Mouse (Mus musculus) layer of hippocampus, postnatal 36 days (tissue): ENCODE measurements at regions not wholly inside any gene's neighbourhood (a gene's known extent, or its start where the extent isn't known, plus 50 kb on each side); places are given as distances from the start of the nearest gene placed in this dataset.
"Not testable (repeated sequence)": the region's sequence is repeated elsewhere in the genome, so short reads cannot be mapped to it uniquely, and the experiment has no call there.

Experiments used
- DNase-seq, 2 experiments: peaks; one replicate each; pipeline ENCODE4 v3.0.0; 2022

- no peak for DNase-seq
These were observed 86.5 kb downstream of the Phlda1 start for GRCm38 (mm10) chr10:111592416-111593149.

GRCm38 (mm10) chr10:111593280-111593679 is 87.2 kb downstream of the Phlda1 start:
- DNase-seq: no peak

DNA sequence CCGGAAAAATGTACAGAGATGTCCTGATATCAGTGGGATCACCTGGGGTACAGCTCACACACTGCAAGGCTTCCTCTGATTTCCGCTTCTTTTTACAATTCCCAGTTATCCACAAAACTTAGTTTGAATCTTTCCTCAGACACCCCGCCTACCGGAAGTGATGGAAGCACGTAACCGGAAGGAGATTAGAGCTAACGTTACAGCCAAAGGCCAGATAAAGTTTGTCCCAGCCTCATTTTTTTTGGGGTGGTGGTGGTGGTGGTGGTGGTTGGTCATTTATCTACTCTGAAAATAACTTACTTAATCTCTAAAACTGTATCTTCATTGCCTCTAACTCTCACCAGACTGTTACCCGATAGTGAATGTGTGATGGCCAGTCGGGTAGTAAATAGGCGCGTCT is 88.1 kb downstream of the Phlda1 start:
- no peak for DNase-seq

DNA sequence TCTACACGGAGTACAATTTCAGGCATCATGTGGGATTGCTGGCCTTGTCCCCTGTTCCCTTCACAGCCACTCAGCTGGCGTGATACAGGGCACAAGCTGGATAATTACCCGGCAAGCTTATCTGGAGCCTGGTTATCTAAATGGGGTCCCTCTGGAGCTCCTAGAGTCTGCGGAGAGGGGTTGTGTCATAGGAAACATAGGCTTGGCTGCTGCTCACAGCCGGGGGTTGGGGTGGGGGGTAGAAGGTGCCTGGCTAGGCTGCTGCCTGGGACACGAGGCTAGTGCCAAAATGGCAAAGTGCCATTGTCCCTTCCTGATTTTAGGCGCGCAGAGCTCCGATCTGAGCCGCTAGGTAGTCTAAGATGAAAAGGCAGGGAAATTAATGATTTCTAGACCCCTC is 88.6 kb downstream of the Phlda1 start:
- DNase-seq: no peak

- DNase-seq: no peak
These were observed 89.5 kb downstream of the Phlda1 start for GRCm38 (mm10) chr10:111595513-111595995.

DNA sequence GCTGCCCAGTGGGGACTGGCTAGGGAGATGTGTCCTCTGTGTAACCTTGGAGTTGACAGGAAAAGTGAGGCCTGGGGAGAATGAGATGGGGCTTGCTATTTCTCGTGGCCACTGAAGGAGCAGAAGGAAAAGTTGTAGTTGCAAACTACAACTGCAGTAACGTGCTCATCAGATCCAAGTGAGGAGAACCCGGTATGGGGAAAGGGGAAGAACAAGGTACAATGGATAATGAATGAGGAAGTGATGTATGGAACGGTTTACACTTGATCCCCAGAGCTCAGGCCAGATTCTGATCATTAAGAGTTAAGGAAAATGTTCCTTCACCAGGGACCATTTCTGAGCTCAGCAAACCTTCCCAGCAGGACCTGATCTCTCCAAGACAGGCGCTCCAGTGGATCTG is 92.6 kb downstream of the Phlda1 start:
- DNase-seq: no peak

DNA sequence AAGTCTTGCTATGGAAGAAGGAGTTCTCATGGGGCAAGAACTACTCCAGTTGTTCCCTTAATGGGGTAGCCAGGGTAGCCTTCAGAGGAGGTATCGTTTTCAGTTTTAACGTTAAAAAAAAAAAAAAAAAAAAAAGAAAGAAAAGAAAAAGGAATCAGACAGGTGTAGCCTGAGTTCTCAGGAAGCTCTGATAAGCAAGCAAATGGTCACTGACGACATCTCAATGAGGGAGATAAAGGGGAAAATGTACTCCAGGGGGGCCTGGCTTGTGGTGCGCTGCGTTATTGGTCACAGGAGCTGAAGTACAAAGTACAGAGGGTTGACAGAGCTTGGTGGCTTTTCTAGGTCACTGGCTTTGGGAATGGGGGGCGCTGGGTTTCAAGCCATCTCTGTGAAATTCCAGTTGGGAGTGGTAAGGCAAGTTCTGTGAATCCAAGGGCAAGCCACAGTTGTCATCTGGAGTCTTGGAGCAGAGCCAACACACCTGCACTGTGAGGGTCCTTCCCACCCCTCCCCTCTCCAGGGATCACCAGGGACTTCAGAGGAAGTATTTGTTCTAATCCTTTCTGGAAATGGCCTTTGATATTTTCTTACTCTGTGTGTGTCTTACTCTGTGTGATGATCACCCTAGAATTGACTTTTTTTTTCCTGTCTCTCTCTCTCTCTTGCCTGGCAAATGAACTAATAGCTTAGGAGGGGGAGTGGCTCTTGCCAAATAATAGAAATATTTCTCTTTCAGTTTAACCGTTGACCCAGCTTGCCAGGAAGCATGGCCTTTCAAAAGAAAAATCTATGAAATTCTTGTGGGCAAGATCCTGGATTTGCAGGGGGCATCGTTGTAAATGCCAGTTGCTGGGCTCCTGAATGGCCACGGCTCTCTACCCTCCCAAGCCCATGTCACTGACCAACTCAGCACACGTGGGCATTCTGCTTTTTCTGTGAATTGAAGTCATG is 93.5 kb downstream of the Phlda1 start:
- DNase-seq: no peak

- no peak for DNase-seq
These were observed 94.2 kb downstream of the Phlda1 start for GRCm38 (mm10) chr10:111600251-111600620.

GRCm38 (mm10) chr10:111600677-111601099 is 94.6 kb downstream of the Phlda1 start:
- peak; percentile 34 to 57 for DNase-seq

GRCm38 (mm10) chr10:111603166-111603565 is 97.1 kb downstream of the Phlda1 start:
- DNase-seq: no peak

- DNase-seq: not testable (repeated sequence)
These were observed 101.3 kb downstream of the Phlda1 start for GRCm38 (mm10) chr10:111607381-111607780.

- DNase-seq: no peak
These were observed 102.5 kb downstream of the Phlda1 start for GRCm38 (mm10) chr10:111608385-111609093.

GRCm38 (mm10) chr10:111609889-111610288 is 103.8 kb downstream of the Phlda1 start:
- DNase-seq: no peak

DNA sequence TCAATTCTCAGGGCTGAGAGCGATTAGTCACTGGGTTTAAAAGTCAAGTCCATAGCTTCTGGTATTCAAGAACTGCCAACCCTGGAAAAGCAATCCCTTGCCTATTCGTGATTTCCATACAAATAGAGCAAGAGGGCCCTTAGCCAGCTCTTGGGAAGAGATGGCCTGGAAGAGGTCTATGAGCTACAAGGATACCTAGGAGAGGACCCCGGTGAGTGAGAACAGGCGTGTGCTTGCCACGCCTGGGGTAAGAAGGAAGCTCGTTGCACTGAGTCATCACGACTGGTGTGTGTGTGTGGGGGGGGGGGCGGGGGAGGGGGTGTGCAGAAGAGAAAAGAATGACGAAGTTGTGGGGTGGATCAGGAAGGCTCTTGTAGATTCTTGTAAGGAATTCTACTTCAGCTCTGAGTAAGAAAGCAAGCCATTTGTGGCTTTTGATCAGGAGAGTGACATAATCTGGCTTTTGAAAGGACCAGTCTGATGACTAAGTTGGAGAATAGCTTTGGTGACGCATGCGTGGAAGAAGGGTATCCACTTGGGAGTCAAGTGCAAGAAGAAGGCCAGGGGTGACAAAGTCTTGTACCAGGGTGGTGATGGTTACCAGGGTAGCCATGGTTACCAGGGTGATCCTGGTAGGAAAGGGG is 113.7 kb downstream of the Phlda1 start:
- DNase-seq: no peak

GRCm38 (mm10) chr10:111620927-111621676 is 115.0 kb downstream of the Phlda1 start:
- no peak for DNase-seq

DNA sequence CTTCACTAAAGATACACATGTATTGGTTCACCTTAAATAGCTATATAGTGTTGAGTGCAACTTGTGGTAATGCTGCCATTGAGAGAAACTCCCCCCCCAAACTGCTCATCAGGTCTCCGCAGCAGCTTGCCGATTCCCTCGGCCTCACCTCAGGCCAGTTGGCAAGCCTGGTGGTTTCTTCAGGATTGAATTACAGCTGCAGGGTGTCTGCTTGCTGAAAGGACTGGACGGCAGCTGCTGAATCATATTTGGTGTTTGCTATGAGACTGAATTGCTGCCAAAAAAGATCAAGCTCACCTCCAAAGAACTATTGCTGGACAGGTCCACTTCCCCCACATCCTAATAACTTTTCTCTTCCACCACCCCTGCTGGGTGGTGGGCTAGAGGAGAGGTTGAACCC is 116.7 kb downstream of the Phlda1 start:
- no peak for DNase-seq

DNA sequence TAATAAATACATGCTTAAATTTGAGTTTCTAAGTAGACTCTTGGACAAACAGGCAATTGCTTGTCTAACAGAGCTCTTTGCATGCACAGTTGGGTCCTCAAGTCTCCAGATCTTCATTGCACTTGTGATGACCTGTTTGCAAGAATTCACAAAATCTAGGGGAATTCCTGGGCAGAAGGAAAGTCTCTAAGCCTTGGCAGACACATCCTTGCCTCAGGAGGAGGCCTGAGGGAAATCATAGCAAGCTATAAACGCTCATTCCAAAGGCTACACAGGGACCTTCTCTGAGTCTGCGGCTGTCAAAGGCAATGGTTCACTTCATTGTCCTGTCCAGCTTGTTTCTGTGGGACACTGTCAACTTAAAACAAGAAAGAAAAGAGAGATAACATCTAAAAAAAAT is 117.9 kb downstream of the Phlda1 start:
- no peak for DNase-seq

DNA sequence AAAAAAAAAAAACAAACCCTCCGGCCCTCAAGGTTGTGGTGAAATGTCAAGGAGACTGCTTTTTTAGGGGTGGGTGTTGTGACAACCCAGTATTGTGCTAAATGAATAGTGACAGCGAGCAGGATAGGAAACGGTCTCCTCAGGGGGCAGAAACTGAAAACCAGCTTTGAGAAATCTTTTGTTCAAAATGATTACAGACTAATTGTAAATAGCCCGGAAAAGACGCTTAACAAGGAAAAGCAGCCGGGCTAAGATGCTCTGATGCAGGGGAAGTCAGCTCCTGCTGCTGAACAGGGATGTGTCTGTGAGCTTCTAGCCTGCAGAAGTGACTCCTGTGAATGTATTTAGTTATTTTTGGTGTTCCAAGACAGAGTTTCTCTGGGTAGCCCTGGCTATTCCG is 118.5 kb downstream of the Phlda1 start:
- no peak for DNase-seq

DNA sequence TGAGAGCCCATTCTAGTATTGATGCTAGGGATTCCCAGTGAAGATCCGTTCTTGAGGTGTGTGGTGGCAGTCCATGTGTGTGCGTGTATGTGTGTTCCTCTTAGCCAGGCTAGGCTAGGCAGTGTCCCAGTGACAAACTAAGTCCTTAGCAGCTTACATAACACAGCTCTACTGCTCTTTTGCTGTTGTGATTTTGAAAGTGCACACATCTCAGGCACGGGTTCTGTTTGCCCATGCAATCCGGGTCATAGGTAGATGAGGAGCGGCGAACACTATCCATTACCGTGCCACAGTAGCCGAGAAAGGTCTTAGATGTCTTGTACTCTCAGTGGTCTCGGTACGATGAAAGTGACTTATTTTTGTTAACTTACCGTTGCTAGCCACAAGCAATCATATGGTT is 119.5 kb downstream of the Phlda1 start:
- DNase-seq: no peak

DNA sequence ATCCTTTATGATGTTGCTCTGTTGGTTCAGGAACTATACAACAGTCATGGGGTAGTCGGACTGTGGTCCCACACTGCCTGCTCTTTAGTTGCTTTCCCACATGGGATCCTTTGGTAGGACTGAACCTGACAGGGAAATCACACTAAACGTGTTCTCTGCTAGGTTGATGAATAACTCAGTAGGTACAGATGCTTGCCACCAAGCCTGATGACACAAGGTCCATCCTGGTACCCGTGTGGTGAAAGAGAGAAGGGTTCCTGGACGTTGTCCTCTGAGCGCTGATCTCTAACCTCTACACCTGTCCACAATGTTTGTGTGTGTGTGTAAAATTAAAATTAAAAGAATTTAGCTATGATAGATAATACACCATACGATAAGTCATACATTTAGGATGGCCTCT is 119.9 kb downstream of the Phlda1 start:
- DNase-seq: no peak

DNA sequence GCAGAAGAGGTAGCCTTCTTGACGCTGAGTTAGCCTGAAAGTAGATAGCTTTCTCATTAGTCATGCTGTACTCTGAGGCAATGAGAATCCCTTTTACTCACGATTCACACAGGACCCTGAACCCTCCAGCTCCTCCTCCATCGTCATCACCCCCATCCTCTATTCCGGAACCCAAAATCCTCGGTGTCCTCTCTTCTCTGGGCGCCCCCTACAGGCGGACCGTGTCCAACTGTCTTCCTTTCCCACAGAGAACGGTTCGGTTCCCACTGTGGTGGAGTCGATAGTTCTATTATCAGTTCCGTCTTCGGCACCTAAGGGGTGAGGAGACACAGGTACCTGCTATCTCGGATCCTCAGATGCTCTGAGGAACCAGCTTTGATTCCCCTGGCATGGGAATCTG is 130.2 kb downstream of the Phlda1 start:
- no peak for DNase-seq
